Mouse (Mus musculus): ENCODE data around the gene Cdh4.

The Cdh4 gene

DNA sequence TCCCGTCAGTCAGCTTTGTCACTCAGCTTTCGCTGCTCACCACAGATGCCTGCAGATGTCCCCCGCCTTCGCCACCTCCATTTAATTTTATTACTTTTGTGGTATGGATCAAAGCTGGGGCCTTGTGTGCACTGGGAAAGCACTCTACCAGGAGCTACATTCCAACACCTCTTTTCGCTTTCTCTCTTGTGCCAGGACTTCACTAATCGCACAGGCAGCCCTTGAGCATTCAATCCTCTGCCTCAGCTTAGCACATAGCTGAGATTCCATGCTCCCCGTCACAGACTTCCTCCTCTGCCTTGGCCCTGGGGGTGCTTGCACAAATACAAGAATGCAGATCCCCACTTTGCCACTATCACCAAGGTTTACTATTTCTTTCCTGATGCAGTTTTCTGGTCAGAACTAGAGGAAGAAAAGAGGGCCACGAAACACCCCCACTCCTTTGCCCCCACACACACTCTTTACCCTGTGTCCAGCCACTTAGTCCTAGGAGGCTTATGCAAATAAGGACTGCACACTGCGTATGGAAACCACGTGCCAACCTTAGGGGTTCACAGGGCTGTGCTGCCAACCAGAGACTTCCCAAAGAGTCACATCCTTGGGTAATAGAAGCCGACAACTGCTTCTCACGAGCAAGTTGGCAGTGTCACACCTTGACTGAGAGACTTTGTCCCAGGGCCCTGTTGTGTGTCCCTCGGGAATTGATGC, 350.3 kb downstream of the Cdh4 start:
- no peaks in the 10 kb centered on the region for H3K36me3 ChIP-seq (ENCODE audit: control insufficient read depth, insufficient read depth, low read length, poor library complexity, severe bottlenecking)
- no peak for DNase-seq (ENCODE audit: low read depth, low spot score)
- H3K27me3 ChIP-seq (ENCODE audit: control insufficient read depth, insufficient read depth, low read length, poor library complexity, severe bottlenecking), result no peaks in the 10 kb centered on the region

DNA sequence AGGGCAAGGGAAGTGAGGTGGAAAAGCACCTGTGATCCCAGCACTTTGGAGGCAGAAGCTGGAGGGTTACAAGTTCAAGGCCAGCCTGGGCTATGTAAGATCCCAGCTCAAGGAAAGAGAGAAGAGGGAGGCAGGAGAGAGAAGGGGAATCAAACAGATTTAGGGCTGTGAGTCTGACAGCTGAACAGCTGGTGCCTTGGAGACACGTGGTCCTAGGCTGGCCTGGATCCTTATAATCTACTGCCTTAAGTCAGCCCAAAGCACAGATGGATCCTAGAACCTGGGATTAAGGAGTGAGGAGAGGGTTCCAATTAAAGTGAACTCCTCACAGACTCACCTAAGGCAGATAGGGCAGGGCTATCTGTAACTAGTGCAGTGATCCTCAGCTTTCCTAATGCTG, 352.1 kb downstream of the Cdh4 start:
- DNase-seq (ENCODE audit: low read depth, low spot score), result no peak
- Histone ChIP-seq H3K36me3 (ENCODE audit: control insufficient read depth, insufficient read depth, low read length, poor library complexity, severe bottlenecking) (no peaks in the 10 kb centered on the region), H3K27me3 (ENCODE audit: control insufficient read depth, insufficient read depth, low read length, poor library complexity, severe bottlenecking) (no peaks in the 10 kb centered on the region)

DNA sequence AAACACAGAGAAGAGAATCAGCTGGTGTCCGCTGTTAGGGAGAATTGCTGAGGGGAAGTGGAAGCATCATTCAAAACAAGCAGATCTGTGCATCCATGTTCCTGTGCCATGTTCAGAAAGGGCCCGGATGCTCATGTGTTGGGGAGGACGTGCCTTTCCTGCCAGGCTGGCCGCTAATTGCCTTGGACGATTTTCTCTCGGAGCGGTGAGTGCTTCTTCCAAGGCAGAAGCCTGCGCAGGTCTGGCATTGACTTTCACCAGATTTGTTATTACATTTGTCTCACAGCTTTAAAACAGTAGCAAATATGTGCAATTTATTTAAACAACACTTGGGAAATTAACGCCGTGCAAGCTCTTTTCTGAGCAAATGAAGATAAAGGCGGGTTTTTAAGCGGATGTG, 353.2 kb downstream of the Cdh4 start:
- H3K27me3 ChIP-seq (ENCODE audit: control insufficient read depth, insufficient read depth, low read length, poor library complexity, severe bottlenecking), result no peaks in the 10 kb centered on the region
- H3K36me3 ChIP-seq (ENCODE audit: control insufficient read depth, insufficient read depth, low read length, poor library complexity, severe bottlenecking), result no peaks in the 10 kb centered on the region
- DNase-seq (ENCODE audit: low read depth, low spot score), result no peak

DNA sequence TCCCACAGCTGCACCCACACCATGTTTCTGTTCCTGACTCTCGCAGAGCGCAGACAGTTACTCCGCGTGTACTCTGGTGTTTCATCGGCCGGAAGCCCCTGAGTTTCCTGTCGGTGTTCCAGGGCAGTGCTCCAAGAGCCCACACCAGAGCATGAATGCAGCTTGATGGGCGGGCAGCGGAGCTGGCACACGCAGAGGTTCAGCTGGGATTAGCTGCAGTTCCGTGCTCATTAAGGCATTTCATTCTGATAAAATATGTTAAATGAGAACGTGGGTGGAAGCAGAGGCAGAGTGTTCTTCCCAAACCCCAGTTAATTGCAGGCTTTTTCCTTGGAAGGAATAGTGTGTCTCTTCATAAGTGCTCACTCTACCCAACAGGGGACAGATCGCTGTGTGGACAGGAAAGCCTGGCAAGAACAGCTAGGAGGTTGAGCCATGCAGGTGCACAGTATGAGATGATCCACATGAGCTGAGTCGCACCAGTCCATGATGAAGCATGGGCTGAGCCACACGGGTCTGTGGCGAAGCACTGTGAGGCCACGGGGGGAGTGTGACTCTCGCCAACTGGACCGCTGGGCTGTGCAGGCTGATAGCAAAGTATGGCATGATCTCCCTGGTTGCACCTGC, 357.8 kb downstream of the Cdh4 start:
- DNase-seq (ENCODE audit: low read depth, low spot score), result no peak
- no peaks in the 10 kb centered on the region for H3K36me3 ChIP-seq (ENCODE audit: control insufficient read depth, insufficient read depth, low read length, poor library complexity, severe bottlenecking)

DNA sequence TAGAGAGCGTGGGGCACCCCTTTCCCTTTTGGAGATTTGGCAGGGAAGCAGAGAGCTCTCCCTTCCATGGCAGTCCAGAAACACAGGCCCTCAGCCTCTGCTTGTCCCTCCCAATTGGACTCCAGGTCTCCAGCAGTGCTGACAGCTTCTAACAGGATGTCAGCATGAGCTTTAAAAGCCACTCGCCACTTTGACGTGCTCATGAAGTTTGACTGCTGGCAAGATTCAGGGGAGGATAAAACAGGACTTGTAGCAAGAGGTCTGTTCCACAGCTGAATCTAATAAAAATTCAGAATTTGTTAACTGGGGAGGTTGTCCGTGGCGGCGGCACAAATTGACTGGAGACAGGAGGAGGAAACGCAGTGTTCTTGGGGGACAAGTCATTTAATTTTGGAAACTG, 358.8 kb downstream of the Cdh4 start:
- DNase-seq (ENCODE audit: low read depth, low spot score), result no peak
- Histone ChIP-seq H3K36me3 (ENCODE audit: control insufficient read depth, insufficient read depth, low read length, poor library complexity, severe bottlenecking) (no peaks in the 10 kb centered on the region), H3K27me3 (ENCODE audit: control insufficient read depth, insufficient read depth, low read length, poor library complexity, severe bottlenecking) (no peaks in the 10 kb centered on the region)

More for the DNA sequence above, 357.8 kb downstream of the Cdh4 start:
- H3K27me3 ChIP-seq (ENCODE audit: control insufficient read depth, insufficient read depth, low read length, poor library complexity, severe bottlenecking), result no peaks in the 10 kb centered on the region

DNA sequence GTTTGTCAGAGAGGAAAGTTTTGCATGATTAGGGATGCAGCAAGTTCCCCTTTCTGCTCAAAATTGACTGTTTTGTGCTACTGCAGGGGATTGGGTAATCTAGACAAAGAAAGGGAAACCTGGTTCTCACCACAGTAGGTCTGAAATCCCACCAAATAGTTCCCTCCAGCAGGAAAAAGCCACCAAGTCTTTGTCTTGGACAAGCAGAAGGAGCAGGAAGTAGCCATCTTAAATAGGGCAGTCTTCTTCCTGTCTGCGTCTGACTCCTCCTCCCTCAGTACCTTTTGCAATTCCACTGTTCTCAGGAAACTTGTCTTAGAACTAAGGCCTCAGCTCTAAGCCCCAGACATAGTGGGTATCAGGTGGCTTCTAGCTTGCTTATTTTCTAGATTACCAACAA, 360.2 kb downstream of the Cdh4 start:
- no peaks in the 10 kb centered on the region for H3K27me3 ChIP-seq (ENCODE audit: control insufficient read depth, insufficient read depth, low read length, poor library complexity, severe bottlenecking)
- no peaks in the 10 kb centered on the region for H3K36me3 ChIP-seq (ENCODE audit: control insufficient read depth, insufficient read depth, low read length, poor library complexity, severe bottlenecking)
- no peak for DNase-seq (ENCODE audit: low read depth, low spot score)

DNA sequence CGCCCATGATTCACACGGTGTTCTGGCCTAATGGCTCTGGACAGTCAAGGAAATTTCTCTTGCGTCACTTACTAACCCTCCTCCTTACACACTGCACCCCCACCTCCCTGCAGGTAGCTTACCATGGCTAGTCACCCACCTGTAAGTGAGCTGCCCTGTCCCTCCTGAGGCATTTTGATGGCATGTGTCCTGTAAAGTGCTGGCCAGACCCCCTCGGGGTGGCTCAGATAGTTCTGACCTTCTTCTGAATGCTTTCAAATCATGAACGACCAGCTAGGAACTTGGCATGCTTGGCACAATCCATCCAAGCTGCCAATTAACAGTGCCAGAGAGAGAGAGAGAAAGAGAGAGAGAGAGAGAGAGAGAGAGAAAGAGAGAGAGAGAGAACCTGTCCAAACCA, 368.9 kb downstream of the Cdh4 start:
- no peaks in the 10 kb centered on the region for H3K36me3 ChIP-seq (ENCODE audit: control insufficient read depth, insufficient read depth, low read length, poor library complexity, severe bottlenecking)
- no peaks in the 10 kb centered on the region for H3K27me3 ChIP-seq (ENCODE audit: control insufficient read depth, insufficient read depth, low read length, poor library complexity, severe bottlenecking)
- no peak for DNase-seq (ENCODE audit: low read depth, low spot score)

DNA sequence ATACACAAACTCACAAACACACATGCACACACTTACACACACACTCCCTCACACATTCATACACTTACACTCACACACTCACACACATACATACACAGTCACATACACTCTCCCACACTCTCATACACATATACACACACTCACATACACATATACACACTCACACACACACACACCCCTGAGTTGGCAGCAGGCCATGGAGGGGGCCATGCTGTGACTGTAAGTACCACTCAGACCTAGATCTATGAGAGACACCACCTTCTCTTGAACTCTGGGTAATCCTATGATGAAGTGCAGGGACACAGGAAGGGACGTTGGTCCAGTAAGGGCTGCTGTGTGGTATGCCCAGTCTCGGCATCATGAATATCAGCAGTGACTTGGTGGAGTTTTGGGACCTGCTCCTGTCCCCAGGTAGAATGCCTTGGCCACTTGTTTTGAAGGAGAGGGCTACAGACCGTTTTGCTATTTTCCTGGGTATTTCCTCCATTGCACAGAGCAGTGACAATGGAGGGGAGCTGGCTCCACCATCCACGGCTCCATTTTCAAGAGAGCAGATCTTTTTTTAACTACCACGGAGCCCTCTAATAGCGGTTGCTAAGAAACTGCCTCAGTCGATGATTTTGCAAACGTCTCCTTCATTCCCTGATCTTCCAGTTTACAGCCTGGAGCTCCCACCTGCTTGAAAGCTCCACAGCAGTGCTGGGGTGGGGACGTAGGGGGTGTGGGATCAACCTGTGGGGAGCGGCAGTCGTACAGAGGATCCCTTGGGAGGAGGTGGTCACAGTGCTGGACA, 371.0 kb downstream of the Cdh4 start:
- Histone ChIP-seq H3K27me3 (ENCODE audit: control insufficient read depth, insufficient read depth, low read length, poor library complexity, severe bottlenecking) (no peaks in the 10 kb centered on the region), H3K36me3 (ENCODE audit: control insufficient read depth, insufficient read depth, low read length, poor library complexity, severe bottlenecking) (no peaks in the 10 kb centered on the region)
- DNase-seq (ENCODE audit: low read depth, low spot score), result no peak

DNA sequence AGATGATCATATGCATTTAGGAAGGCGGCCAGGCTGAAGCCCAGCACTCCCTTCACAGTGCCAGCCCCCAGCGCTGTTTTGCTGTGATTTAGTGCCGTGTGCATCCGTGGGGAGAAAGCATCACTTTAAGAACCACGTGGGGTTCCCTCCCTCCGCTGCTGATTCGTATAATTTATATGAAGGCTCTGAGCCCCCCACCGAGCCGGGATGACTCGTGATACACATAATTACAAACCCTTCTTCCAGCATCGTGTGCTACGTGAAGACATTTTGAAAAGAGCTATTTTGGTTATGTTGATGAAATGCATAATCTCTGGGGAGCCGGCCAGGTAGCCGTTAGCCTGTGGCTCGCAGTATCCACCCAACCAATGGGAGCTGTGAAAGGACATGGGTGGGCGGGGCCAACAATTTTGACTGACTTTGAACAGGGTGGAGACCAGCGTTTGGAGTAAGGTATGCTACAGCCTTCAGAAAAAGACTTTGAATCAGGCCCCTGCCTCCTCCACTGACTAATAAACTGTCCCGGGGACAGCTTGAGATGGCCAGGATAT, 382.6 kb downstream of the Cdh4 start:
- DNase-seq (ENCODE audit: low read depth, low spot score), result no peak
- Histone ChIP-seq H3K36me3 (ENCODE audit: control insufficient read depth, insufficient read depth, low read length, poor library complexity, severe bottlenecking) (no peaks in the 10 kb centered on the region), H3K27me3 (ENCODE audit: control insufficient read depth, insufficient read depth, low read length, poor library complexity, severe bottlenecking) (no peaks in the 10 kb centered on the region)

DNA sequence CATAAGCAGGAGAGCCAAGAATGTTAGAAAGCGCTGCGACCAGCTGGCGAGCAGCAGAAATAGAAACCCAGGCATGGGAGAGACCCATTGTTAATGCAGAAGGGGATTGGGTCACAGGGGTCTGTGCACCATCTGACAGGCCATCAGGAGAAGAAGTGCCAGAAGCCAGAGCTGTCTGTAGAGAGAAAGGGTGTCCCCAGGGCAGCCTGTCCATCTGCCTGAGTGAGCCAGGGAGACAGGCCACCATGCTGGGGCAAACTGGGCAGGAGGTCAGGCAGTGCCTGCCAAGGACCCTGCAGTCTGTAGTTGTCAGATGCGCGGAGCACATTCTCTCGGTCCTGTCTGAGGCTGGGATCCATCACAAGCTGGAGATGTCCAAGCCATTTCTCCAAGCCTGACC, 386.7 kb downstream of the Cdh4 start:
- no peak for DNase-seq (ENCODE audit: low read depth, low spot score)
- Histone ChIP-seq H3K36me3 (ENCODE audit: control insufficient read depth, insufficient read depth, low read length, poor library complexity, severe bottlenecking) (no peaks in the 10 kb centered on the region), H3K27me3 (ENCODE audit: control insufficient read depth, insufficient read depth, low read length, poor library complexity, severe bottlenecking) (no peaks in the 10 kb centered on the region; the same call in 1 of the 2 replicates)

DNA sequence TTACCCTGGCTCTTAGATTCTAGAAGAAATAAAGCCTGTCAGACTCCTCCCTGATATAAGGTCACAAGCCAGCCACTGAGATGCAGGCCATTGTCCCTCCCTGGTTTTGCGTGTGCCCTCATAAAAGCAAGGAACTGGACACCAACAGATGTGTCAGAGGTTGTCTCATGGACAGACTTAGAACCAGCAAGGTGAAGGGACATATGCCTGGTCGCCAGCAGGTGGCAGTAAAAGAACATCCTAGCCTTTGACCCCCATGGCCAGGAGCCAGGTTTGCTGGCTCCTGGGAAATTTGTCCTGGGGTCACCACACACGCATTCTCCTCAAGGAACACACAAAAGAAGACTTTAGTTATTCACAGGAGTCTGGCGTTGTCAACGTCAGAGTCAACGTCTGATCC, 387.7 kb downstream of the Cdh4 start:
- DNase-seq (ENCODE audit: low read depth, low spot score), result peak; percentile 35
- no peaks in the 10 kb centered on the region for H3K36me3 ChIP-seq (ENCODE audit: control insufficient read depth, insufficient read depth, low read length, poor library complexity, severe bottlenecking)

DNA sequence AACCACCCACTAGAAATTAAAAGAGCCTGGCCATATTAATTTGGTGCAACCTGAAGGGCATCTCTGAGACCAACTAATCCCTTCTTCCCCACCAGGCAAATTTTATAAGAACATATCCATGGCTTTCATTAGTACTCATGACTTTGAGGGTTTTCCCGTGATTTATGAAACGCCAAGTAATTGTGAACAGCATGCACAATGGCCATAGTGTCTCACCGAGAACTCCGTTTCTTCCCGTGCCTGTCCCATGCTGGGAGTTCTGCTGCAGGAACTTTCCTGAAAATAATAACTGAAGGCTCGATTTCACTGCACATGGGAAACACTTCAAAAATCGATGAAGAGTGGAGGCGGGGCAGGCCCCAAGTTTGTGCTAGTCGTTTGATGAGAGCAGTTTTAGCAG, 392.7 kb downstream of the Cdh4 start:
- DNase-seq (ENCODE audit: low read depth, low spot score), result no peak
- no peaks in the 10 kb centered on the region; the same call in 1 of the 2 replicates for H3K27me3 ChIP-seq (ENCODE audit: control insufficient read depth, insufficient read depth, low read length, poor library complexity, severe bottlenecking)
- no peaks in the 10 kb centered on the region for H3K36me3 ChIP-seq (ENCODE audit: control insufficient read depth, insufficient read depth, low read length, poor library complexity, severe bottlenecking)

More for the DNA sequence above, 387.7 kb downstream of the Cdh4 start:
- no peaks in the 10 kb centered on the region; the same call in 1 of the 2 replicates for H3K27me3 ChIP-seq (ENCODE audit: control insufficient read depth, insufficient read depth, low read length, poor library complexity, severe bottlenecking)

DNA sequence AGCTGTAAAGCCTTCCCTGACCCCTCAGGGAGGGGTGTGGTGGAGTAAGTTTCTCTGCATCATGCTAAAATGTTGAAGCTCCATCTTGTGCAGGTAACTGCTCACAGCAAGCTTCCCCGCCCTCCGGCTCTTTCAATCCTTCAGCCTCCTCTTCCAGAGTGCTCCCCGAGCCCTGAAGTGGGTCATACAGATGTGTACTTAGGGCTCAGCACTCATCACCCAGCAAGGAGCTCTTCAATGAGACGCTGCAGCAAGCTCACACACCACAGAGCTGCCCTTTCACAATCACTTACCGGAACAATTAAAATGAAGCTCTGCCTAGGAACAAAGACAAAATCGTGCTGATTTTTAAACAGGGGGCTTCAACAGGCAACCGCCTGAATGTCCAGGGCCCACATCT, 393.3 kb downstream of the Cdh4 start:
- DNase-seq (ENCODE audit: low read depth, low spot score), result no peak
- no peaks in the 10 kb centered on the region for H3K36me3 ChIP-seq (ENCODE audit: control insufficient read depth, insufficient read depth, low read length, poor library complexity, severe bottlenecking)
- H3K27me3 ChIP-seq (ENCODE audit: control insufficient read depth, insufficient read depth, low read length, poor library complexity, severe bottlenecking), result no peaks in the 10 kb centered on the region

DNA sequence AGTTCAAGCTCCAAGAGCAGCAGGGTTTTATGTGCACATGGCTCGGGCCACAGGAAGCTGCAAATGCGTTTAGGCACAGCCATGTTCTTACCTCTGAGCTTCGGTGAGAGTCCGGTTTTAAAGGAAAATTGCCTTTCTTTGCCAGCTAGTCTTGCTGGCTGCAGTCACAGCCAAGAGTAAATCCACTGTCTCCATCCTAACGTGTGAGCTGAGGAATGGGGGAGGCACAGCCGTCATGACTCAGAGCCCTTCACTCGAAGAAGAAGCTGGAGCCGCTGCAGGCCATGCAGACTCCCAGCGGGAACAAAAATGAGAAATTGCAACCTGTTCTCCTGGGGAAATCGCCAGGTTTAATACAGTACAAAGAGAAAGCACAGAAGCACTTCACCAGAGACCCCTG, 395.0 kb downstream of the Cdh4 start:
- Histone ChIP-seq H3K36me3 (ENCODE audit: control insufficient read depth, insufficient read depth, low read length, poor library complexity, severe bottlenecking) (no peaks in the 10 kb centered on the region), H3K27me3 (ENCODE audit: control insufficient read depth, insufficient read depth, low read length, poor library complexity, severe bottlenecking) (no peaks in the 10 kb centered on the region)
- DNase-seq (ENCODE audit: low read depth, low spot score), result no peak

DNA sequence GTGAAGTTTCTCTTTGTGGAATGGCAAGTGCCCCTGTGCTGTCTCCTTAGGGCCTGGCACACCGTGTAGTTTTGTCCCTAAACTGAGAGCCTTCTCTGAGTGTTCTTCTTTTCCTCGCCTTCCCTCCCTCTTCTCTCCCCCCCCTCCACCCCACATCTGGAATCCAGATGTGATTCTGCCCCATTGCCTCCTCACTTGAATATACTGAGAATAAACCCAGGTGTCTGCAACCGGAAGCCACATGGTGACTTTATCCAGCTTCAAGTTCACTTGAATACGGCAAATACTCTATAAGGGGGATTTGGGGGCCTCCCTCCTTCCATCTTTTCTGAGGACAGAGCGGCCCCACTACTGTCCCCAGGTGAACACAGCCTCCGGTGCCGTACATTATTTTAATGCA, 395.8 kb downstream of the Cdh4 start:
- Histone ChIP-seq H3K27me3 (ENCODE audit: control insufficient read depth, insufficient read depth, low read length, poor library complexity, severe bottlenecking) (no peaks in the 10 kb centered on the region), H3K36me3 (ENCODE audit: control insufficient read depth, insufficient read depth, low read length, poor library complexity, severe bottlenecking) (no peaks in the 10 kb centered on the region)
- DNase-seq (ENCODE audit: low read depth, low spot score), result no peak
